Mouse (Mus musculus): Measurements from ENCODE around the gene Rab6a.

- no peak for TF ChIP-seq CTCF (IDR thresholded peaks at IDR 0.05; ENCODE audit: extremely low read depth, insufficient read depth, low read length)
- TF ChIP-seq POLR2A (IDR thresholded peaks at IDR 0.05; ENCODE audit: extremely low read depth, insufficient read depth, low read length), result no peak
Observed at GRCm38 (mm10) chr7:100622277-100622676, 15.1 kb downstream of the Rab6a start.
